Mouse (Mus musculus): ENCODE data around the gene Usf2.

Usf2 gene

GRCm38 (mm10) chr7:30917219-30917618 lies 39.4 kb downstream of the Usf2 start:
- DNase-seq (ENCODE audit: extremely low read depth, low read depth): no peak

GRCm38 (mm10) chr7:30916713-30917112 lies 39.9 kb downstream of the Usf2 start:
- no peak for DNase-seq (ENCODE audit: extremely low read depth, low read depth)

GRCm38 (mm10) chr7:30914732-30915131 lies 41.9 kb downstream of the Usf2 start, which contains the start of gene Mag:
Gene Mag, minus strand, starts transcription at chr7:30914873.
- no peak for DNase-seq (ENCODE audit: extremely low read depth, low read depth)

GRCm38 (mm10) chr7:30909773-30910172 lies 46.8 kb downstream of the Usf2 start:
- no peak for DNase-seq (ENCODE audit: extremely low read depth, low read depth)

- no peak for DNase-seq (ENCODE audit: extremely low read depth, low read depth)
These were observed 47.6 kb downstream of the Usf2 start for GRCm38 (mm10) chr7:30908992-30909431.

GRCm38 (mm10) chr7:30908277-30908991 lies 48.2 kb downstream of the Usf2 start:
- DNase-seq (ENCODE audit: extremely low read depth, low read depth): peak; percentile 22

- no peak for DNase-seq (ENCODE audit: extremely low read depth, low read depth)
These were observed 52.6 kb downstream of the Usf2 start for GRCm38 (mm10) chr7:30904042-30904441.
